Mouse (Mus musculus) yolk sac, embryonic 10.5 days (tissue): ENCODE measurements at regions not wholly inside any gene's neighbourhood (a gene's known extent, or its start where the extent isn't known, plus 50 kb on each side); places are given as distances from the start of the nearest gene placed in this dataset.

ENCODE experiments used
- DNase-seq: peaks from one replicate; pipeline ENCODE4 v3.0.0-alpha.2; 2017; ENCODE audit warnings: low spot score

DNA sequence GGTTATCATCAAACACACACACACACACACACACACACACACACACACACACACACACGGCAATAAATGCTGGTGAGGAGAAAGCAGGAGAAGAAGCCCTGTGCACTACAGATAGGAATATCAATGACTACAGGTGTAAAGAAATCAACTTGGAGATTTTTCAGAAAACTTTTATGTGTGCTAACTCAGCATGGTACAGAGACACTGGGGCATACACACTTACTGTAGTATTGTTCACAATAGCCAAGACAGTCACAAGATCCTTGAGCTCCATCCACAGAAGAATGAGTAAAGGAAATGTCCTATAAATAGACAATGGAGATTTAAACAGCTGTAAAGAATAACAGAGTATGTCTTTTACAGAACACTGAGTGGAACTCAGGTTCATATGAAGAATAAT lies 182.4 kb downstream of the Tm2d1 start:
- no peak for DNase-seq

DNA sequence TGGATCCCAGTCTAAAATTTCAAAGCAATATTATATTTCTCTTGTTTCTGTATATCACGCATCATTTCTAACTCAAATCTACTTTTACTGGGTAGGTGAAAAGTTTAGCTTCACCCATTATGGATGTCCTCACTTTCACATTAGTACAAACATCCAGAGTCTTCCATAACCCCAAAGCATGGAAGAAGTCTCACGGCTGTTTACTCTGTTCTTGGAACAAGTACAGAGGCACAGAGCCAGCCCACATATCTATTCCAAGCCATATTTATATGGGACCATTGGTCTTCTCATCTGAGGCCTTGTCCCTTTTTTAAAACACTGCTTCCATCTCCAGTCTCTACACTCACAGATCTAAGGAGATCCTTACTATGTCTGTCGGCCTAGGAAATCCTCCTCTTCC lies 192.8 kb downstream of the Tm2d1 start:
- DNase-seq = no peak

DNA sequence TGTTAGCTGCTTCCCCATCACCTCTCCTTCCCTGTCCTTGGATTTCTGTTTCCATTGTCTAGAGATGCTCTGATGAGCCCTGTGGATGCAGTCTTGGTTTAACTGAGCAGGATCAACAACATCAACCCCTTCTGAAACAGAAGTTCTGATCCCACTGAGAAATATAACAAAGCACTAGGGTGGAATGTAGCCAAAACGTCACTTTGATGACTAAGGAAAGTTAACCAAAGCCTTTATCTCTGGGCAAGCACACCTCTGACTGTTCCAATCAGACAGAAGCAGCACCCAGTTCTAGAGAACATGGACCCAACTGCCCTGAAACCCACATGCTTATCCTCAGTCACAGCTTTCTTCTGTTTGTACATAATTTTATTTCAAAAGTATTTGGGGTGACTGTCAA lies 193.2 kb downstream of the Tm2d1 start:
- no peak for DNase-seq

DNA sequence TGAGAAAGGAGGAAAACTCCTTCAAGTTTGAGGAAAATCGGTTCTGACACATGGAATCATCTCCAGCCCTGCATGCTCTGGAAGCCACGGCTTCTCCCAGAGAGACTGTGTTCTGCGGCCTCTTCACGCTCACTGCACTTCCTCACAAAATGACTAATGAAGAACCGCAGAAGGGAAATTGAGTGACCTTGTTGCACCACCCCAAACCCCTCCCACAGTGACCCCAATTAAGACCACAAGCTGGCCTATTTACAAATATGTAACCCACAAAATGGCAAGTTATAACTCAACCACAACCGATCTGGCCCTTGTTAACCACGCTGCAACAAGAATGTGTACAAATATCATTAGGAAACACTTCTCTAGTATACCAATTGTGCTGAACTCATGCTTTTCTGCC lies 194.2 kb downstream of the Tm2d1 start:
- no peak for DNase-seq

DNA sequence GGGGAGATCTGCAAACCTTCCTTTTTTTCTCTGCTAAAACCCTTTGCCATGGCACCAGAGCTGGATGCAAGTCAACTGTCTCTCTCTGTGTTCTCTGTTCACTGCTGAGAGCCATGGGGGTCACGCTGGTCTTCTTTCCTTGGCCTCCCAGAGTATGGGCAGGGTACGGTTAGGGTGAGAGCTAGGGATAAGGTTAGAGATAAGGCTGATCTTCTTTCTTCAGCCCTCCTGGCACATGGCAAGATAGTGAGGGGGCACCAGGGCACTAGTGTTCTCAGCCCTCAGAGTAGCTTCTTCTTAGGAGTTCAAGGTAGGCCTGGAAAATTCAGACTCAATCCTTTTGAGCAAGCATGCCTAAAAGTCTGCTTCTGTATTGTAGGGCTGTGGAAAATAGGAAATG lies 196.1 kb downstream of the Tm2d1 start:
- DNase-seq = no peak

DNA sequence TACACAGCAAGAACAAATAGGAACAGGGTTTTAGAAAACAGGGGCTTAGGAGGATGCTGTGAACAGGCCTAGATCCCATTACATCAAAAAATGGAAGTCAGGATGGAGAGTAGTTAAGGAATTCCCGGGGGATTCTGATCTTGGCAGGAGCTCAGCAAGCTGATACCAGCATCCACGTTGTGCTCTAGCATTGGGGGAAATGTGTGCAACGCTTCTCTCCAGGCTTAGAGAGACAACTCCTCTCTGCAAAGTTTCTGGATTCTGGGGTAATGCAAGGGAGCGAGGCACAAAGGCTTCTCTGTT lies 201.1 kb downstream of the Tm2d1 start:
- DNase-seq = no peak

DNA sequence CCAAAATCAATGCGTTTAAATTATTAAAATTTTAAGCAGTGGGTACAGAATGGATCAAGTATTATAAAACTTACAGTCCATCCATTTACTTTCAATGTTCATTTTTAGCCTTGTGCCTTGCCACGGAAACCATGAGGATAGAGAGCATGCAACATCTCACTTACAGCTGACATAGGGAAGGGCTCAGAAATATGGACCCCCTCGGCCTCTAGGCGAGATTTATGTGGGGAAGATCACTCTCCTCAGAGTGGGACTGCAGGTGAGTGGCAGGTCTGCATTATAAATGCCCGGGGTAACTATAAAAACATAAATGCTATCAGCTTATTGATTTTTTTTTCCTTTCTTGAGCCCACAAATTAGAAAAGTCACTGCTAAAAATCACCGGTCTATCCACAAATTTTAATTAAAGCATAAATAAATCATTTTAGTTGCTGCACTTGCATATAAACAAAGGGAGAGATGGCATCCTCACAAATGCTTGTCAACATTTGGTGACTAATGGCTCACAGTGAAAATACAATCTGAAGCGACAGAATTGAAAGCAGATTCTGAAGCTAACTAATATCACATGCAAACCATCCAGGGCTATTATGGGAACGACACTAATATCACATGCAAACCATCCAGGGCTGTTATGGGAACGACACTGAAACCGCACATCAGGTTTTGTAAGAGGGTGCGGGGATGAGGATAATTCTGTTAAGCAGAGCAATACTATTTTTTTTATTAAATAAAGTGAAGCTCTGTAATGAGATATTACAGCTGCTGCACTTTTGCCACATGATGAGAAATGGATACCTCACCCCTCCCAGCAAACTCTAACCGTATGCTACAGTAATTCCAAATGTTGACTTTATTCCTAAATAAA lies 201.7 kb downstream of the Tm2d1 start:
- no peak for DNase-seq

DNA sequence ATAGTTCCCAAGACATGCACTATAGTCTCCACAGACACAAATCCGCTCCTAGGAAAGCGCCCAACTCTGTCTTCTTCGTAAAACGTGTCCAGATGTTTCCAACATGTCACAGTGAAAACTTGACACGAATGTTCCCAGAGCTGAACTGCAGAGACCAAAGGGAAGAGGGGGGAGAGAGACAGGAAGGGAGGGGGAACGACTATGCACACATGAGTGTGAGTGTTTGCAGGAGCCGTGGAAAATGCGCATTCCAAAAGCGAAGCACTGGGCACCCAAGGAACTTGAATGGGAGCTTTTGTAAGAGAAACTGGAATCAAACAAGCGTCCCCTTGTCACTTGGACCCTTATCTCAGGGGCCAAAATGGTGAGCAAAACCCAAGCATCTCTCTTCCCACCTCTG lies 202.8 kb downstream of the Tm2d1 start:
- no peak for DNase-seq
